Mouse (Mus musculus) lung, embryonic 14.5 days (tissue): Measurements from ENCODE around the gene Olfr202. TPM values are rescaled to one million over a fixed set of nuclear protein-coding genes. Genes with fewer than 3 reads are reported as not detected.

ENCODE experiments used
- ATAC-seq: fragments of 200-750 bp; cut with Nextera tagmentation; 2 replicates; pipeline ENCODE4 v1.8.0; 2017; ENCODE audit warnings: mild to moderate bottlenecking, moderate TSS enrichment, moderate library complexity; ENCODE audit not compliant: insufficient read depth
- DNase-seq: peaks from one replicate; pipeline ENCODE4 v3.0.0-alpha.2; 2015
- H3K27ac ChIP-seq: fragments of 300-500 bp; sonication (generic); 2 replicates; pipeline ENCODE4 v1.5.1; 2014; ENCODE audit warnings: low read depth, mild to moderate bottlenecking, moderate library complexity
- H3K27me3 ChIP-seq: fragments of 300-500 bp; sonication (generic); 2 replicates; pipeline ENCODE4 v1.6.1; 2014; ENCODE audit warnings: low read length, control low read depth; ENCODE audit not compliant: insufficient read depth
- H3K36me3 ChIP-seq: fragments of 300-500 bp; sonication (generic); 2 replicates; pipeline ENCODE4 v1.6.1; 2014; ENCODE audit warnings: control low read depth; ENCODE audit not compliant: insufficient read depth
- H3K4me1 ChIP-seq: fragments of 300-500 bp; sonication (generic); 2 replicates; pipeline ENCODE4 v1.6.1; 2014; ENCODE audit warnings: antibody characterized with exemption, control low read depth; ENCODE audit not compliant: insufficient read depth
- H3K4me2 ChIP-seq: fragments of 300-500 bp; sonication (generic); 2 replicates; pipeline ENCODE4 v1.6.1; 2014; ENCODE audit warnings: mild to moderate bottlenecking
- H3K4me3 ChIP-seq: fragments of 300-500 bp; sonication (generic); 2 replicates; pipeline ENCODE4 v1.5.1; 2014; ENCODE audit warnings: low read depth, low read length
- H3K9ac ChIP-seq: fragments of 300-500 bp; sonication (generic); 2 replicates; pipeline ENCODE4 v1.6.1; 2014
- H3K9me3 ChIP-seq: fragments of 300-500 bp; sonication (generic); 2 replicates; pipeline ENCODE4 v1.6.1; 2016; ENCODE audit warnings: low read depth, low read length, control low read depth
- CTCF ChIP-seq: IDR thresholded peaks from 2 replicates; pipeline ENCODE4 v1.5.1; 2016; ENCODE audit warnings: antibody characterized with exemption, low read depth
- WGBS: fragments of 180-500 bp; shearing (Covaris S2); extraction: QIAGEN DNeasy Blood & Tissue Kit; methylation state at CpG from one replicate; pipeline ENCODE4 v1.1.7; 2014; 5-methylcytosine and 5-hydroxymethylcytosine counted together
- polyA plus RNA-seq: library from polyadenylated mRNA; unstranded; fragments of >200 nt; fragmentation: Nextera tagmentation; extraction: Ambion mirVana; gene quantifications from 2 replicates; pipeline ENCODE4 v1.2.1, GENCODE M21; 2014

Gene Olfr202
- polyA plus RNA-seq, 1 experiment from 2014 or later: not detected

- 84% methylated on average over 17 of the region's 17 CpGs for WGBS
- no peak for TF ChIP-seq CTCF
These were observed 36.9 kb downstream of the Olfr202 start for GRCm38 (mm10) chr16:59249684-59250083.

More at GRCm38 (mm10) chr16:59249684-59250083, 36.9 kb downstream of the Olfr202 start:
- H3K36me3 ChIP-seq: no peaks in the 10 kb centered on the region
- no peak overlapping the region for H3K27ac ChIP-seq
- peak; percentile 1 for DNase-seq
- no peak overlapping the region for H3K9ac ChIP-seq
- no peaks in the 10 kb centered on the region for H3K9me3 ChIP-seq
- H3K4me3 ChIP-seq: no peak overlapping the region
- H3K27me3 ChIP-seq: no peaks in the 10 kb centered on the region
- H3K4me2 ChIP-seq: no peak overlapping the region
- no peak for ATAC-seq
- H3K4me1 ChIP-seq: no peaks in the 10 kb centered on the region

Other genes starting within 250 kb of the Olfr202 start
- not detected in 2 replicates for gene Olfr187, start 247.0 kb downstream of the Olfr202 start, polyA plus RNA-seq
- not detected in 2 replicates for gene Olfr190, start 208.8 kb downstream of the Olfr202 start, polyA plus RNA-seq
- gene Olfr191, start 197.0 kb downstream of the Olfr202 start, polyA plus RNA-seq: not detected in 2 replicates
- not detected in 2 replicates for gene Olfr193, start 174.9 kb downstream of the Olfr202 start, polyA plus RNA-seq
- gene Olfr194, start 165.7 kb downstream of the Olfr202 start, polyA plus RNA-seq: not detected in 2 replicates
- gene Olfr195, start 139.7 kb downstream of the Olfr202 start, polyA plus RNA-seq: not detected in 2 replicates
- not detected in 2 replicates for gene Olfr196, start 116.3 kb downstream of the Olfr202 start, polyA plus RNA-seq
- not detected in 2 replicates for gene Olfr198, start 83.3 kb downstream of the Olfr202 start, polyA plus RNA-seq
- gene Olfr199, start 67.0 kb downstream of the Olfr202 start, polyA plus RNA-seq: not detected in 2 replicates
- gene Olfr201, start 14.2 kb downstream of the Olfr202 start, polyA plus RNA-seq: not detected in 2 replicates
- not detected in 2 replicates for gene Olfr203, start 12.1 kb upstream of the Olfr202 start, polyA plus RNA-seq
- gene Olfr204, start 31.5 kb upstream of the Olfr202 start, polyA plus RNA-seq: not detected in 2 replicates
- not detected in 2 replicates for gene Olfr205, start 44.3 kb upstream of the Olfr202 start, polyA plus RNA-seq
- gene Olfr206, start 62.5 kb upstream of the Olfr202 start, polyA plus RNA-seq: not detected in 2 replicates
- gene Olfr209, start 77.2 kb upstream of the Olfr202 start, polyA plus RNA-seq: not detected in 2 replicates
- not detected in 2 replicates for gene Gabrr3, start 120.5 kb upstream of the Olfr202 start, polyA plus RNA-seq
- gene Riox2, start 185.0 kb upstream of the Olfr202 start, polyA plus RNA-seq: 31.6 and 34.7 TPM in 2 replicates